Mouse (Mus musculus): ENCODE measurements at regions not wholly inside any gene's neighbourhood (a gene's known extent, or its start where the extent isn't known, plus 50 kb on each side); places are given as distances from the start of the nearest gene placed in this dataset.
"Not testable (repeated sequence)": the region's sequence is repeated elsewhere in the genome, so short reads cannot be mapped to it uniquely, and the experiment has no call there.

DNA sequence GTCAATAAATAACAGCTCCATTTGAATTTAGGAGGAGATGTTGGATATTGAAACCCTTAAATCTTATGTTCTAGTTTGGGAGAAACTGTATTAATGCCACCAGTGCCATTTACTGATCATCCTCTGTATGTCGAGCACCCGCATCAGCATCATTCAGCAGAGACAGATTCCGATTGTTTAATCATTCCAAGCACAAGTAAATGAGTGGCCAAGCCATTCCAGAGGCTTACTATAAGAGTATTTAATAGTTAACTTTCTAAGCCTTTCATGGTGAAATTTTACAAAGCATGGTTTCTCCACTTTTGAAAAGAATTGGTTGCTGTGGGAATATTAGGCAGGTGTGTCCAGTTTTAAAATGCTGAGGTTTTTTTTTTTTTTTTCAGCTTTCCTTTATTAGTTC is 1363.9 kb upstream of the Got2 start:
- no peak for DNase-seq (ENCODE audit: low spot score in 2 of 2)

DNA sequence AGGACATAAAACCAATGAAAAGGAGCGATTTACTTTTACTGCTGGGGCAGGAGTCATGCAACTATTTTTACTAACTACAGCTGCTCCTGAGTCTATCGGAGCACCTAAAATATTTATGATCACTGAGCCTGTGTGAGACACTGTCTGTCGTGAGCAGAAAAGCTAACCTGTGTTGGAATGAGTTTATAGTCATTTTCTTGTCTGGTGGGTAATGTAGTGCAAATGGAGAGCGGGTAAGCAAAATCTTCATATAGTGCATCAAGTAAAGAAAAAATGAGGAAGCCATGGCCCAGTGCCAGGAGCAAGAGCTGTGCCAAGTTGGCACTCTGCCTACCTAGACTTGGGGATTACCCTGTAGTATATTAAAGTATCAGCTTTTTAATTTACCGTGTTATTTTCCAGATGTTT is 1363.1 kb upstream of the Got2 start:
- no peak for DNase-seq (ENCODE audit: low spot score in 2 of 2)

DNA sequence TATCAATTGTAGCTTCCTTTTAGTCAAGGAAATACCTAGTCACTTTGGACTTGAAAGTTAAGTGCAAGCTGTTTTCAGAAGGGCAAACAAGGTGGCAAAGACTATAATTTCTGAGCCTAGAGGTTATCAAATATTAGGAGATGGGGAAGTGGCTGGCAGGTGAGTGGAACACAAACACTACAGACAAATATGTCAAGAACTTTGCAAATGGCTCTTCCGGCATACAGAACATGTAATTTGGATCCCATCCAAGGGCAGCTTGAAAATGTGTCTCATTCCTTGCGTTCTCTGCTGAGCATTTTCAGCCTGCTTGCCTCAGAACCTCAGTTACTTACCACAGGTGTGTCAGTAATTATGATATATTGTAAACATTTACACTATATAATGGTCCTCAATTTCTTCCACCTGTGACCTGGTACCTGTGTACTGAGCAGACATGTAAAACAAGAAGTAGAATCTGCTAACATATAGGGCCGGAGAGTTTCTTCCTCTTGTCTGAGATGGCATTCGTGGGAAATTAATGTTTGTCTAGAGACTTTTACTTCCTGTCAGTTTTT is 1346.3 kb upstream of the Got2 start:
- DNase-seq (ENCODE audit: low spot score in 2 of 2): no peak

DNA sequence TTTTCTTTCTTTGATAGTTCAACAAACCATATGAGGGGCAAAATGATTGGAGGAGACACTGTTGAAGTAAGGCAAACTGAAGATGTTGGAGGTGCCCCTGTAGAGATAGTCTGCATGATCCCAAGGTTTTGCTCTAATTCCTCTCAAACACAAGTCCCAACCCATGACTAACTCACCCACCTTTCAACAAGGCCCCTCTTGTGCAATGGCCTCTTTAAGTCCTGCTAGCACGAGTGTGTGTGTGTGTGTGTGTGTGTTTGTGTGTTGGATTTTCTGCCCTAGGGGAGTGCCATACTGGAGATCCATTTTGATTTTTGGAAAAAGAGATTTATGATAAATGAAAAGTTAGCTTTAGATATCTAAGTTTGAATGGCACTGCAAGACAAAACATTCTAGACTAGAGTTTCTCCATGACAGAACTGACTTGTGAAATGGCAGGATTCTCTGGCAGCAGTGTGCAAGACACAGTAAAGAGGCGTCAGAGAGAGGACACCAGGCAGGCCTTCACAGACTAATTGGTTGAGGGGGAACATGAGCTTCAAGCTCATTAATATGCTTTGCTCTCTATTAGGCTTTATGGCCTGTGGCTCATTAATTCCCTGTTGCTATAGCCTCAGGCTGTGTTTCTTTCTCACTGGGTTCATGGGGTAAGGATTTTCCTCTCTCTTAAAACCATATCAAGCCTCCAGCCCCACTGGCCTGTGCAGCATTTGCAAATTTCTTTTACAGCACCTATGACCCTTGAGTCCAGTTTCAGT is 1344.5 kb upstream of the Got2 start:
- DNase-seq (ENCODE audit: low spot score in 2 of 2): no peak

DNA sequence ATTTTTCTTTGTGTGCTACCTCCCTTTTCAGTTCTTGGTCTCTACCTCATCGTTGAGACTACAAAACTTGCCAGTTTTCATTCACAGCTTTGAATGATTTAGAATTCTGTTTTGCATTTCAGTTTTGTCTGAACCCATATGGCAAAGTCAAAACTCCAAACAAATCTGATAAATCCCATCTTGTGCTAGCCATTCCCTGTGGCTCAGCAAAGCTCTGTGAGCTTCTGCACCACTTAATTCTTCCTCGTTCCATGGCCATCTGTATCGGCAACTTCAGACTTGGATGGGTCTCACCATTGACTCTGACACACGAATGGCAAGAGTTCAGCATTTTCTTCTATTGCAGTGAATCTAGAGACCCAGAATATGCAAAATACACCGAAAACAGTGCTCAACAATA is 1343.3 kb upstream of the Got2 start:
- DNase-seq (ENCODE audit: low spot score in 2 of 2): no peak

DNA sequence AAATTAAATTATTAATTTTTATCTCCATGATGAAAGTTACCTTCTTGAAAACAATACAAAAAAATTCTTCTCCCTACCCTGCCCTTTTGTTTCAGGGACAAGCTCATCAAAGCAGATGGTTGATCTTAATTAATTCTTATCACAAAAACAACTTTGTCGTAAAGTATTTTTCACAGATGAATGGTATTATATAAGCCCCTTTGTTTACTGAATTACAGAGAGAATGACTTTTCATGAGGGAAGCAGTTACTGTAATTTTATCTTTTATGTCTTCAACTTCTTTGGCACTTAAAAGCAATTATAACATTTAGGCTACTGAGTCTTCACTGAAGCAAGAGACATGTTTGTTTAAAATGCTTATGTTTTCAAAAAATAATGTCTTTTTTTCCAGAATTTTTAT is 1303.5 kb upstream of the Got2 start:
- DNase-seq (ENCODE audit: low spot score in 2 of 2): no peak

DNA sequence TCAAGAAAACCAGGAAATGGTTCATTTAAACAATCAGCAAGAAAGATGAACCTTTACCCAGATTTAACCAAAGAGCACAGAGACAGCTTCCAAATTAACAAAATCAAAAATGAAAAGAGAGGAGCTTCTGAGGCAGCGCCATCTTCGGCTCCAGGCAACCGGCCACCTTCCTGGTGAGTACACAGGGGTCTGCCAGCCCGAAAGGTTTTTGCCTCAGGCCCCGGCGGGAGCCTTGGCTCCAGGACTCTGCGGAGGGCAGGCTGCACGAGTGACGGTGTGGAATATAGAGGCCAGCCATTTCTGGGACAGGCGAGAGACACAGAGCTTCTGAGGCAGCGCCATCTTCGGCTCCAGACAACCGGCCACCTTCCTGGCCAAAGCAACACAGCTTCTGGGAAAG is 1295.5 kb upstream of the Got2 start:
- not testable (repeated sequence) for DNase-seq (ENCODE audit: low spot score in 2 of 2)

DNA sequence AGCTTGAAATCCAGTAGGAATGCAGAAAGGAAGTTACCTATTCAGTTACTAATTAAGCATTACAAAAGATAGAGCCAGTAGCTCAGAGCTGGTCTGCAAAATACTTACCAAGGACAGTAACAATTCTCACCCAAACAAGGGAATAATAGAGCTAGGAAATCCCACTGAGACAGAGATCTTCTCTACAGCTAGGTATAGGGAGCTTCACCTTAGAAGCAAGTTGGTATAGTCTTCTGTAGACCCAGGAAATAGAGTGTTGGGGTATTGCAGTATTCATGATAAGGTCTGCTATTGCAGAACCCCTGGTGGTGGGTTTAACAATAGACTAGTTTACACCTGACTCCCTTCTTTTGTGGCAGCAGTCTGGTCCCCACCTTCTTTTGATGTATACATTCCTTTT is 1294.1 kb upstream of the Got2 start:
- DNase-seq (ENCODE audit: low spot score in 2 of 2): not testable (repeated sequence)

Small RNA genes in the stretch of these regions (microRNA-seq; reads per million reads assigned to microRNA genes)
- gene Gm26399: 0 reads per million in 2 experiments
